Mouse (Mus musculus) macrophage (primary cell): ENCODE measurements around the gene Zfp945. TPM values are rescaled to one million over a fixed set of nuclear protein-coding genes. Genes with fewer than 3 reads are reported as not detected.

ENCODE experiments used
- polyA plus RNA-seq: library from polyadenylated mRNA; stranded (reverse); fragments of 250-400 nt; gene quantifications from 3 replicates; pipeline ENCODE4 v1.2.4, GENCODE M21; 2018; ENCODE audit warnings: inconsistent platforms

The Zfp945 gene
- polyA plus RNA-seq, 1 experiment from 2014 or later: 3.8 TPM

Other genes starting within 250 kb of the Zfp945 start
- not detected in 3 replicates for gene Vmn2r113, start 75.8 kb upstream of the Zfp945 start, polyA plus RNA-seq
- gene Vmn2r-ps130, start 194.0 kb upstream of the Zfp945 start, polyA plus RNA-seq: not detected in 3 replicates